Mouse (Mus musculus): ENCODE measurements at regions not wholly inside any gene's neighbourhood (a gene's known extent, or its start where the extent isn't known, plus 50 kb on each side); places are given as distances from the start of the nearest gene placed in this dataset.

GRCm38 (mm10) chr1:77254276-77254675 lies 260.6 kb downstream of the Epha4 start:
- no peak for DNase-seq (ENCODE audit: low read depth, low spot score)

GRCm38 (mm10) chr1:77256115-77256842 lies 258.6 kb downstream of the Epha4 start:
- DNase-seq (ENCODE audit: low read depth, low spot score): no peak

GRCm38 (mm10) chr1:77258730-77259310 lies 256.1 kb downstream of the Epha4 start:
- no peak for DNase-seq (ENCODE audit: low read depth, low spot score)

- peak; percentile 30 for DNase-seq (ENCODE audit: low read depth, low spot score)
Measured at GRCm38 (mm10) chr1:77259789-77260188, 255.1 kb downstream of the Epha4 start.

GRCm38 (mm10) chr1:77261678-77262077 lies 253.2 kb downstream of the Epha4 start:
- no peak for DNase-seq (ENCODE audit: low read depth, low spot score)

GRCm38 (mm10) chr1:77265677-77266076 lies 249.2 kb downstream of the Epha4 start:
- no peak for DNase-seq (ENCODE audit: low read depth, low spot score)

- DNase-seq (ENCODE audit: low read depth, low spot score): no peak
Measured at GRCm38 (mm10) chr1:77267311-77268003, 247.4 kb downstream of the Epha4 start.

- DNase-seq (ENCODE audit: low read depth, low spot score): no peak
Measured at GRCm38 (mm10) chr1:77275297-77275696, 239.6 kb downstream of the Epha4 start.

GRCm38 (mm10) chr1:77279566-77279965 lies 235.3 kb downstream of the Epha4 start:
- no peak for DNase-seq (ENCODE audit: low read depth, low spot score)

GRCm38 (mm10) chr1:77280373-77281038 lies 234.4 kb downstream of the Epha4 start:
- no peak for DNase-seq (ENCODE audit: low read depth, low spot score)

GRCm38 (mm10) chr1:77281741-77282140 lies 233.1 kb downstream of the Epha4 start:
- no peak for DNase-seq (ENCODE audit: low read depth, low spot score)

- DNase-seq (ENCODE audit: low read depth, low spot score): no peak
Measured at GRCm38 (mm10) chr1:77298713-77299132, 216.2 kb downstream of the Epha4 start.

- DNase-seq (ENCODE audit: low read depth, low spot score): no peak
Measured at GRCm38 (mm10) chr1:77300806-77301205, 214.1 kb downstream of the Epha4 start.

- DNase-seq (ENCODE audit: low read depth, low spot score): no peak
Measured at GRCm38 (mm10) chr1:77304770-77305169, 210.1 kb downstream of the Epha4 start.

GRCm38 (mm10) chr1:77307745-77308144 lies 207.1 kb downstream of the Epha4 start:
- DNase-seq (ENCODE audit: low read depth, low spot score): no peak

- DNase-seq (ENCODE audit: low read depth, low spot score): peak; percentile 18
Measured at GRCm38 (mm10) chr1:77313119-77313518, 201.8 kb downstream of the Epha4 start.

GRCm38 (mm10) chr1:77315347-77315746 lies 199.5 kb downstream of the Epha4 start:
- DNase-seq (ENCODE audit: low read depth, low spot score): no peak

GRCm38 (mm10) chr1:77316198-77316597 lies 198.7 kb downstream of the Epha4 start:
- no peak for DNase-seq (ENCODE audit: low read depth, low spot score)
